Mouse (Mus musculus) limb, embryonic 13.5 days (tissue): ENCODE results near the gene Gse1. TPM values are rescaled to one million over a fixed set of nuclear protein-coding genes. Genes with fewer than 3 reads are reported as not detected.

Experiments
- ATAC-seq: fragments of 200-750 bp; cut with Nextera tagmentation; 2 replicates; pipeline ENCODE4 v1.8.0; 2017; ENCODE audit warnings: low read depth, moderate number of reproducible peaks, moderate TSS enrichment; ENCODE audit not compliant: low FRiP score
- H3K27ac ChIP-seq: fragments of 300-500 bp; sonication (generic); 2 replicates; pipeline ENCODE4 v1.5.1; 2015; ENCODE audit warnings: inconsistent platforms, mild to moderate bottlenecking, moderate library complexity
- H3K27me3 ChIP-seq: fragments of 300-500 bp; sonication (generic); 2 replicates; pipeline ENCODE4 v1.6.1; 2015; ENCODE audit warnings: mild to moderate bottlenecking, inconsistent platforms
- H3K36me3 ChIP-seq: fragments of 300-500 bp; sonication (generic); 2 replicates; pipeline ENCODE4 v1.6.1; 2015; ENCODE audit warnings: inconsistent platforms, mild to moderate bottlenecking, moderate library complexity
- H3K4me1 ChIP-seq: fragments of 300-500 bp; sonication (generic); 2 replicates; pipeline ENCODE4 v1.6.1; 2015; ENCODE audit warnings: inconsistent platforms
- H3K4me2 ChIP-seq: fragments of 300-500 bp; sonication (generic); replicated peaks from 2 replicates; pipeline ENCODE4 v1.6.1; 2015; ENCODE audit warnings: inconsistent platforms, mild to moderate bottlenecking, moderate library complexity
- H3K4me3 ChIP-seq: fragments of 300-500 bp; sonication (generic); 2 replicates; pipeline ENCODE4 v1.5.1; 2015; ENCODE audit warnings: moderate library complexity, mild to moderate bottlenecking, inconsistent platforms
- H3K9ac ChIP-seq: fragments of 300-500 bp; sonication (generic); 2 replicates; pipeline ENCODE4 v1.6.1; 2015; ENCODE audit warnings: mild to moderate bottlenecking, inconsistent platforms
- H3K9me3 ChIP-seq: fragments of 300-500 bp; sonication (generic); 2 replicates; pipeline ENCODE4 v1.6.1; 2016; ENCODE audit warnings: inconsistent platforms
- WGBS: fragments of 180-500 bp; shearing (Covaris S2); methylation state at CpG from one replicate; pipeline ENCODE4 v1.1.7; 2015; 5-methylcytosine and 5-hydroxymethylcytosine counted together
- microRNA-seq: library from miRNA; unstranded; fragments of <30 nt; microRNA quantifications from one replicate; pipeline ENCODE4, GENCODE M21; 2016
- polyA plus RNA-seq: library from polyadenylated mRNA; unstranded; fragments of >200 nt; fragmentation: Nextera tagmentation; extraction: Ambion mirVana; gene quantifications from 2 replicates; pipeline ENCODE4 v1.2.1, GENCODE M21; 2015

The Gse1 gene
- polyA plus RNA-seq, 1 experiment from 2014 or later, result 6.9 TPM

- 53% methylated on average over 7 of the region's 7 CpGs for WGBS
These were observed 392.2 kb downstream of the Gse1 start for GRCm38 (mm10) chr8:120620441-120620840.

DNA sequence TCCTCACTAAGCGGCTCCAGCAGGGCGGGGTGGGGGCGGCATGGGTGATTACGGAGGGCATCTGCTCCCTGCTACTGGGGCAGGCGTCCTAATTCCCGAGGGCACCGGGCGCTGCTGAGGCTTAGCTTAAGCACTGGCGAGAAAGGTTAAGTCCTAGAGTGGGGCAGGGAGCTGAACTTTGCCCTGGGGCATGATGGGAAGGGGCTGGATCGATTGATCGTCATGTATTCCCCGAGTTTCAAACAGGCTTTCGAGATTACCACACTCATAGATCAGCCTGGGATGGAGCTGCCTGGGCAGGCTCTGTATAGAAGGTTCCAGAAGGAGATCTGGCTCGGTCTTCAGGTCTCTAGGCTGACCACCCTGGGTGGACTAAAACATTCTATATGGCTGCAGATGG lies 393.9 kb downstream of the Gse1 start:
- ATAC-seq, result no peak
- Histone ChIP-seq H3K36me3 (no peaks in the 10 kb centered on the region), H3K4me1 (no peaks in the 10 kb centered on the region; the same call in 1 of the 2 replicates), H3K4me3 (no peak overlapping the region), H3K4me2 (no peak overlapping the region), H3K9me3 (no peaks in the 10 kb centered on the region), H3K27ac (no peak overlapping the region), H3K27me3 (no peaks in the 10 kb centered on the region), H3K9ac (no peak overlapping the region)
- 74% methylated on average over 14 of the region's 14 CpGs for WGBS

More at GRCm38 (mm10) chr8:120620441-120620840, 392.2 kb downstream of the Gse1 start:
- ATAC-seq, result no peak
- H3K4me3 ChIP-seq, result no peak overlapping the region
- no peaks in the 10 kb centered on the region; the same call in none of the 2 replicates for H3K4me1 ChIP-seq
- peak overlapping the region; percentile 19; the same call in 1 of the 2 replicates for H3K9ac ChIP-seq
- H3K27ac ChIP-seq, result no peak overlapping the region
- no peaks in the 10 kb centered on the region for H3K27me3 ChIP-seq
- H3K4me2 ChIP-seq, result no peak overlapping the region
- H3K36me3 ChIP-seq, result no peaks in the 10 kb centered on the region
- no peaks in the 10 kb centered on the region for H3K9me3 ChIP-seq

DNA sequence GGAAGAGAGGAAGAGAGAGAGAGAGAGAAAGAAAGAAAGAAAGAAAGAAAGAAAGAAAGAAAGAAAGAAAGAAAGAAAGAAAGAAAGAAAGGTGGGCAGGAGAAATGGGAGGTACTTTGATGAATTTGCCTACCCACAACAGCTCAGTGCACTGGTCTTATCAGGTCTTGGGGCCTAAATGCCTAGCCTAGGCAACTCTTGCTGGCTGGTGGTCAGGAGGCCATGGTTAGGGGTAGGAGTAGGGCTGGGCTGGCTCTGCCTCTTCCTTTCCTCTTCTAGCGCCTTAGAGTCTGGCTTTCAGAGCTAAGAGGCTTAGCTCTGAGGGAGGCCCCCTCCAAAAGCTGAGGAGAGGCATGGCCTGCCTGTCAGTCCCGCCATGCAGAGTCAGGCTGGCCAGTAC lies 395.4 kb downstream of the Gse1 start:
- ATAC-seq, result no peak
- H3K4me1 ChIP-seq, result no peaks in the 10 kb centered on the region
- 56% methylated on average over 1 of the region's 2 CpGs for WGBS
- H3K4me3 ChIP-seq, result no peak overlapping the region
- no peak overlapping the region for H3K4me2 ChIP-seq
- no peaks in the 10 kb centered on the region for H3K9me3 ChIP-seq
- no peak overlapping the region for H3K27ac ChIP-seq
- no peaks in the 10 kb centered on the region for H3K36me3 ChIP-seq
- no peaks in the 10 kb centered on the region for H3K27me3 ChIP-seq
- H3K9ac ChIP-seq, result no peak overlapping the region

GRCm38 (mm10) chr8:120626461-120626860 lies 398.2 kb downstream of the Gse1 start:
- ATAC-seq, result no peak
- no peaks in the 10 kb centered on the region for H3K27me3 ChIP-seq
- H3K4me2 ChIP-seq, result no peak overlapping the region
- no peak overlapping the region for H3K27ac ChIP-seq
- peaks cover 14% of the 10 kb centered on the region; the same call in 1 of the 2 replicates for H3K4me1 ChIP-seq
- H3K4me3 ChIP-seq, result no peak overlapping the region
- no peaks in the 10 kb centered on the region for H3K9me3 ChIP-seq
- H3K36me3 ChIP-seq, result no peaks in the 10 kb centered on the region
- WGBS, result 64% methylated on average over 11 of the region's 11 CpGs
- H3K9ac ChIP-seq, result no peak overlapping the region

GRCm38 (mm10) chr8:120627298-120627697 lies 399.0 kb downstream of the Gse1 start:
- WGBS, result 94% methylated on average over 5 of the region's 5 CpGs
- no peak for ATAC-seq

GRCm38 (mm10) chr8:120630031-120630430 lies 401.8 kb downstream of the Gse1 start:
- Histone ChIP-seq H3K27me3 (peaks cover 19% of the 10 kb centered on the region), H3K27ac (no peak overlapping the region), H3K9me3 (0 out of 2 replicates have a peak, but pooled peaks cover 6% of the 10 kb centered on the region), H3K4me1 (peaks cover 43% of the 10 kb centered on the region), H3K36me3 (no peaks in the 10 kb centered on the region), H3K4me2 (no peak overlapping the region), H3K9ac (no peak overlapping the region), H3K4me3 (no peak overlapping the region)
- ATAC-seq, result no peak
- WGBS, result 47% methylated on average over 5 of the region's 5 CpGs

More at GRCm38 (mm10) chr8:120627298-120627697, 399.0 kb downstream of the Gse1 start:
- Histone ChIP-seq H3K27ac (no peak overlapping the region), H3K36me3 (no peaks in the 10 kb centered on the region), H3K27me3 (no peaks in the 10 kb centered on the region), H3K9ac (no peak overlapping the region), H3K4me3 (no peak overlapping the region), H3K9me3 (no peaks in the 10 kb centered on the region), H3K4me1 (peaks cover 22% of the 10 kb centered on the region), H3K4me2 (no peak overlapping the region)

- WGBS, result 37% methylated on average over 6 of the region's 6 CpGs
- Histone ChIP-seq H3K4me3 (no peak overlapping the region), H3K4me1 (peaks cover 43% of the 10 kb centered on the region), H3K27ac (no peak overlapping the region), H3K36me3 (no peaks in the 10 kb centered on the region), H3K9me3 (0 out of 2 replicates have a peak, but pooled peaks cover 6% of the 10 kb centered on the region), H3K27me3 (peaks cover 25% of the 10 kb centered on the region), H3K9ac (no peak overlapping the region), H3K4me2 (no peak overlapping the region)
- no peak for ATAC-seq
These were observed 402.6 kb downstream of the Gse1 start for GRCm38 (mm10) chr8:120630848-120631247.

Small RNA genes lying within 50 kb of the gene (microRNA-seq; reads per million reads assigned to microRNA genes)
- gene Gm22715 (not detected), gene Mir7687 (not detected)

Other genes starting within 250 kb of the Gse1 start
- gene Crispld2, start 236.0 kb upstream of the Gse1 start, polyA plus RNA-seq, result 7.1 and 8.9 TPM in 2 replicates
- gene Zdhhc7, start 127.0 kb upstream of the Gse1 start, polyA plus RNA-seq, result 31.6 and 32.8 TPM in 2 replicates
- gene 6430548M08Rik, start 114.3 kb upstream of the Gse1 start, polyA plus RNA-seq, result 3.3 and 3.4 TPM in 2 replicates
- not detected in 2 replicates for gene Fam92b, start 51.0 kb upstream of the Gse1 start, polyA plus RNA-seq